Mouse (Mus musculus): ENCODE results near the gene Clgn.

GRCm38 (mm10) chr8:83425202-83425601 lies 35.5 kb downstream of the Clgn start:
- TF ChIP-seq CTCF (IDR thresholded peaks at IDR 0.05; ENCODE audit: borderline replicate concordance, extremely low read depth, insufficient read depth, insufficient read length) (no peak), POLR2A (IDR thresholded peaks at IDR 0.05; ENCODE audit: borderline replicate concordance, extremely low read depth, insufficient read depth, insufficient read length, poor library complexity, severe bottlenecking) (no peak)

Measured in brain, embryonic 14.5 days (tissue).